Mouse (Mus musculus) MEL-GATA-1-ER (cell line): ENCODE results near the gene Tbc1d23.

Experiments
- DNase-seq: peaks from one replicate; pipeline ENCODE4 v3.0.0-alpha.2; 2012; ENCODE audit warnings: low read depth; ENCODE audit errors: extremely low read depth

Gene Tbc1d23

GRCm38 (mm10) chr16:57231089-57231936, at the start of gene Tbc1d23:
Tbc1d23 (minus strand) TSS chr16:57231504.
- DNase-seq = peak; percentile 99

- DNase-seq = peak; percentile 25
These were observed 49.2 kb upstream of the Tbc1d23 start for GRCm38 (mm10) chr16:57280221-57281217.

GRCm38 (mm10) chr16:57278976-57279626, 47.8 kb upstream of the Tbc1d23 start:
- peak; percentile 69 for DNase-seq

- DNase-seq = no peak
These were observed 38.4 kb upstream of the Tbc1d23 start for GRCm38 (mm10) chr16:57269751-57270150.

GRCm38 (mm10) chr16:57268058-57268841, 36.9 kb upstream of the Tbc1d23 start:
- DNase-seq = no peak

GRCm38 (mm10) chr16:57267068-57267467, 35.8 kb upstream of the Tbc1d23 start:
- DNase-seq = no peak

GRCm38 (mm10) chr16:57260152-57260551, 28.8 kb upstream of the Tbc1d23 start:
- DNase-seq = no peak

- DNase-seq = no peak
These were observed 28.2 kb upstream of the Tbc1d23 start for GRCm38 (mm10) chr16:57259356-57260083.

GRCm38 (mm10) chr16:57251589-57252421, 20.5 kb upstream of the Tbc1d23 start:
- DNase-seq = no peak

- no peak for DNase-seq
These were observed 19.7 kb upstream of the Tbc1d23 start for GRCm38 (mm10) chr16:57250991-57251390.

GRCm38 (mm10) chr16:57247464-57247863, 16.2 kb upstream of the Tbc1d23 start:
- no peak for DNase-seq

GRCm38 (mm10) chr16:57246596-57246995, 15.3 kb upstream of the Tbc1d23 start:
- DNase-seq = peak; percentile 61

- peak; percentile 20 for DNase-seq
These were observed 12.5 kb upstream of the Tbc1d23 start for GRCm38 (mm10) chr16:57243858-57244248.

- no peak for DNase-seq
These were observed 12.0 kb upstream of the Tbc1d23 start for GRCm38 (mm10) chr16:57243205-57243857.

- DNase-seq = no peak
These were observed 11.5 kb upstream of the Tbc1d23 start for GRCm38 (mm10) chr16:57242857-57243204.

GRCm38 (mm10) chr16:57235871-57236510, 4.7 kb upstream of the Tbc1d23 start:
- DNase-seq = no peak

- DNase-seq = peak; percentile 9
These were observed 620 bp upstream of the Tbc1d23 start for GRCm38 (mm10) chr16:57231937-57232310.

- no peak for DNase-seq
These were observed 4.9 kb downstream of the Tbc1d23 start for GRCm38 (mm10) chr16:57226444-57226843.
